Mouse (Mus musculus): ENCODE data around the gene Cped1. TPM values are rescaled to one million over a fixed set of nuclear protein-coding genes. Genes with fewer than 3 reads are reported as not detected.

Gene Cped1
- polyA plus RNA-seq, 1 experiment from 2014 or later: 25.0 TPM

GRCm38 (mm10) chr6:22011546-22011945, 25.8 kb downstream of the Cped1 start:
- 41% methylated on average over 2 of the region's 2 CpGs for WGBS
- Histone ChIP-seq H3K27me3 (replicated peaks; ENCODE audit: insufficient read depth, low read length) (no peaks in the 10 kb centered on the region), H3K4me3 (ENCODE audit: low read depth, low read length) (no peak overlapping the region), H3K4me2 (replicated peaks; ENCODE audit: low read depth, low read length) (no peak overlapping the region), H3K36me3 (ENCODE audit: insufficient read depth, low read length) (no peaks in the 10 kb centered on the region), H3K9ac (replicated peaks; ENCODE audit: low read depth) (no peak overlapping the region), H3K9me3 (ENCODE audit: low read length) (no peaks in the 10 kb centered on the region), H3K4me1 (ENCODE audit: insufficient read depth, low read depth, low read length) (no peaks in the 10 kb centered on the region; the same call in 1 of the 2 replicates), H3K27ac (ENCODE audit: low read length) (peak overlapping the region; percentile 51)
- ATAC-seq (peak; percentile 86), DNase-seq (ENCODE audit: low spot score) (peak; percentile 88)
- no peak for TF ChIP-seq CTCF (IDR thresholded peaks at IDR 0.05)
- peak; percentile 93 for TF ChIP-seq EP300 (IDR thresholded peaks at IDR 0.05)

GRCm38 (mm10) chr6:22012099-22012498, 26.4 kb downstream of the Cped1 start:
- TF ChIP-seq EP300 (IDR thresholded peaks at IDR 0.05): no peak
- no peak for TF ChIP-seq CTCF (IDR thresholded peaks at IDR 0.05)

GRCm38 (mm10) chr6:22012501-22012900, 26.8 kb downstream of the Cped1 start:
- WGBS: 72% methylated on average over 5 of the region's 5 CpGs
- H3K9me3 ChIP-seq (ENCODE audit: low read length): no peaks in the 10 kb centered on the region
- H3K36me3 ChIP-seq (ENCODE audit: insufficient read depth, low read length): no peaks in the 10 kb centered on the region
- DNase-seq (ENCODE audit: low spot score): no peak
- H3K4me2 ChIP-seq (replicated peaks; ENCODE audit: low read depth, low read length): no peak overlapping the region
- H3K4me3 ChIP-seq (ENCODE audit: low read depth, low read length): no peak overlapping the region
- H3K27me3 ChIP-seq (replicated peaks; ENCODE audit: insufficient read depth, low read length): no peaks in the 10 kb centered on the region
- no peak overlapping the region for H3K27ac ChIP-seq (ENCODE audit: low read length)
- H3K9ac ChIP-seq (replicated peaks; ENCODE audit: low read depth): no peak overlapping the region
- H3K4me1 ChIP-seq (ENCODE audit: insufficient read depth, low read depth, low read length): no peaks in the 10 kb centered on the region; the same call in 1 of the 2 replicates
- no peak for TF ChIP-seq EP300 (IDR thresholded peaks at IDR 0.05)
- no peak for TF ChIP-seq CTCF (IDR thresholded peaks at IDR 0.05)
- no peak for ATAC-seq

More at GRCm38 (mm10) chr6:22012099-22012498, 26.4 kb downstream of the Cped1 start:
- WGBS: 47% methylated on average over 5 of the region's 5 CpGs
- no peak overlapping the region for H3K27ac ChIP-seq (ENCODE audit: low read length)
- H3K4me3 ChIP-seq (ENCODE audit: low read depth, low read length): no peak overlapping the region
- H3K9me3 ChIP-seq (ENCODE audit: low read length): no peaks in the 10 kb centered on the region
- H3K4me1 ChIP-seq (ENCODE audit: insufficient read depth, low read depth, low read length): no peaks in the 10 kb centered on the region; the same call in 1 of the 2 replicates
- no peak overlapping the region for H3K4me2 ChIP-seq (replicated peaks; ENCODE audit: low read depth, low read length)
- H3K36me3 ChIP-seq (ENCODE audit: insufficient read depth, low read length): no peaks in the 10 kb centered on the region
- ATAC-seq (peak; percentile 14; the same call in 1 of the 2 replicates), DNase-seq (ENCODE audit: low spot score) (peak; percentile 37)
- no peak overlapping the region for H3K9ac ChIP-seq (replicated peaks; ENCODE audit: low read depth)
- H3K27me3 ChIP-seq (replicated peaks; ENCODE audit: insufficient read depth, low read length): no peaks in the 10 kb centered on the region

DNA sequence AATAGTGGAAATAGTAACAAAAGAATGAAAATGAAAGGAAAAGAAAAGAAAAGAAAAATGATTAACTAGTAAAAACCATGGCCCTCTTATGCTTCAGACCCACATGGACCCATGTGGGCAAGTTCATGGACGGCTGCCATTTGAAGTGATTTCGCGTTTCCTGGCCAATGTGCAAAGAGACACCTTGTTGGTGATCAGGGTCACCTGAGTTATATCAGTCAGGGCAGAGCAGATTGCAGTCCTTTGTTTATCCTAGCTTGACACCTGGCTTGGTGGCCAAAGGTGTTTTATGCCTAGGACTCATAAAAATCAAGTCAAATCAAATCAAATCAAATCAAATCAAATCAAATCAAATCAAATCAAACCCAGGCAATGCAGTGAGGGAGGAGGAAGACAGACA, 27.7 kb downstream of the Cped1 start:
- DNase-seq (ENCODE audit: low spot score) (no peak), ATAC-seq (no peak)
- Histone ChIP-seq H3K4me2 (replicated peaks; ENCODE audit: low read depth, low read length) (no peak overlapping the region), H3K27ac (ENCODE audit: low read length) (no peak overlapping the region), H3K36me3 (ENCODE audit: insufficient read depth, low read length) (no peaks in the 10 kb centered on the region), H3K4me1 (ENCODE audit: insufficient read depth, low read depth, low read length) (no peaks in the 10 kb centered on the region; the same call in 1 of the 2 replicates), H3K9me3 (ENCODE audit: low read length) (no peaks in the 10 kb centered on the region), H3K27me3 (replicated peaks; ENCODE audit: insufficient read depth, low read length) (no peaks in the 10 kb centered on the region), H3K4me3 (ENCODE audit: low read depth, low read length) (no peak overlapping the region), H3K9ac (replicated peaks; ENCODE audit: low read depth) (no peak overlapping the region)
- 86% methylated on average over 3 of the region's 3 CpGs for WGBS
- no peak for TF ChIP-seq EP300 (IDR thresholded peaks at IDR 0.05)
- TF ChIP-seq CTCF (IDR thresholded peaks at IDR 0.05): no peak

- 94% methylated on average over 6 of the region's 6 CpGs for WGBS
- no peak overlapping the region for H3K27ac ChIP-seq (ENCODE audit: low read length)
- no peaks in the 10 kb centered on the region; the same call in 1 of the 2 replicates for H3K4me1 ChIP-seq (ENCODE audit: insufficient read depth, low read depth, low read length)
- ATAC-seq (no peak), DNase-seq (ENCODE audit: low spot score) (no peak)
- H3K9me3 ChIP-seq (ENCODE audit: low read length): no peaks in the 10 kb centered on the region
- no peaks in the 10 kb centered on the region for H3K27me3 ChIP-seq (replicated peaks; ENCODE audit: insufficient read depth, low read length)
- H3K9ac ChIP-seq (replicated peaks; ENCODE audit: low read depth): no peak overlapping the region
- no peak overlapping the region for H3K4me3 ChIP-seq (ENCODE audit: low read depth, low read length)
- H3K36me3 ChIP-seq (ENCODE audit: insufficient read depth, low read length): no peaks in the 10 kb centered on the region
- H3K4me2 ChIP-seq (replicated peaks; ENCODE audit: low read depth, low read length): no peak overlapping the region
- no peak for TF ChIP-seq EP300 (IDR thresholded peaks at IDR 0.05)
- TF ChIP-seq CTCF (IDR thresholded peaks at IDR 0.05): no peak
Measured at GRCm38 (mm10) chr6:22014291-22014911, 28.7 kb downstream of the Cped1 start.

- Histone ChIP-seq H3K9me3 (ENCODE audit: low read length) (no peaks in the 10 kb centered on the region), H3K4me3 (ENCODE audit: low read depth, low read length) (no peak overlapping the region), H3K4me2 (replicated peaks; ENCODE audit: low read depth, low read length) (no peak overlapping the region), H3K9ac (replicated peaks; ENCODE audit: low read depth) (no peak overlapping the region), H3K4me1 (ENCODE audit: insufficient read depth, low read depth, low read length) (no peaks in the 10 kb centered on the region), H3K27me3 (replicated peaks; ENCODE audit: insufficient read depth, low read length) (no peaks in the 10 kb centered on the region), H3K27ac (ENCODE audit: low read length) (no peak overlapping the region), H3K36me3 (ENCODE audit: insufficient read depth, low read length) (no peaks in the 10 kb centered on the region)
- DNase-seq (ENCODE audit: low spot score) (no peak), ATAC-seq (no peak)
- no peak for TF ChIP-seq CTCF (IDR thresholded peaks at IDR 0.05)
- no peak for TF ChIP-seq EP300 (IDR thresholded peaks at IDR 0.05)
- 48% methylated on average over 7 of the region's 7 CpGs for WGBS
Measured at GRCm38 (mm10) chr6:22017631-22018030, 31.9 kb downstream of the Cped1 start.
